Mouse (Mus musculus) bone marrow, adult 2 months (tissue): ENCODE measurements around the gene Fam81a.

ENCODE experiments used
- CTCF ChIP-seq: fragments of 200-500 bp; IDR thresholded peaks from 2 replicates; pipeline ENCODE4 v1.5.1; 2011; ENCODE audit warnings: low read length, control low read depth; ENCODE audit not compliant: control insufficient read depth, insufficient read depth
- POLR2A ChIP-seq: fragments of 200-500 bp; IDR thresholded peaks from 2 replicates; pipeline ENCODE4 v1.6.1; 2011; ENCODE audit warnings: low read depth, mild to moderate bottlenecking, control low read depth, low read length, borderline replicate concordance; ENCODE audit not compliant: control insufficient read depth

- no peak for TF ChIP-seq CTCF
- TF ChIP-seq POLR2A: no peak
These were observed 96.1 kb downstream of the Fam81a start for GRCm38 (mm10) chr9:70046255-70046654.
